Mouse (Mus musculus) liver, embryonic 15.5 days (tissue): ENCODE measurements at regions not wholly inside any gene's neighbourhood (a gene's known extent, or its start where the extent isn't known, plus 50 kb on each side); places are given as distances from the start of the nearest gene placed in this dataset.

ENCODE experiments used
- ATAC-seq: fragments of 200-750 bp; cut with Nextera tagmentation; 2 replicates; pipeline ENCODE4 v1.8.0; 2017; ENCODE audit warnings: moderate number of reproducible peaks, mild to moderate bottlenecking, moderate library complexity; ENCODE audit not compliant: insufficient read depth
- H3K27ac ChIP-seq: fragments of 300-500 bp; sonication (generic); replicated peaks from 2 replicates; pipeline ENCODE4 v1.5.1; 2015; ENCODE audit warnings: mild to moderate bottlenecking, inconsistent platforms
- H3K27me3 ChIP-seq: fragments of 300-500 bp; sonication (generic); 2 replicates; pipeline ENCODE4 v1.6.1; 2015; ENCODE audit warnings: mild to moderate bottlenecking, inconsistent platforms
- H3K36me3 ChIP-seq: fragments of 300-500 bp; sonication (generic); replicated peaks from 2 replicates; pipeline ENCODE4 v1.6.1; 2015; ENCODE audit warnings: moderate library complexity, mild to moderate bottlenecking, inconsistent platforms
- H3K4me1 ChIP-seq: fragments of 300-500 bp; sonication (generic); replicated peaks from 2 replicates; pipeline ENCODE4 v1.6.1; 2015; ENCODE audit warnings: inconsistent platforms
- H3K4me2 ChIP-seq: fragments of 300-500 bp; sonication (generic); 2 replicates; pipeline ENCODE4 v1.6.1; 2015; ENCODE audit warnings: moderate library complexity, mild to moderate bottlenecking, inconsistent platforms
- H3K4me3 ChIP-seq: fragments of 300-500 bp; sonication (generic); replicated peaks from 2 replicates; pipeline ENCODE4 v1.5.1; 2015; ENCODE audit warnings: mild to moderate bottlenecking, inconsistent platforms
- H3K9ac ChIP-seq: fragments of 300-500 bp; sonication (generic); 2 replicates; pipeline ENCODE4 v1.6.1; 2015; ENCODE audit warnings: moderate library complexity, mild to moderate bottlenecking, inconsistent platforms
- H3K9me3 ChIP-seq: fragments of 300-500 bp; sonication (generic); replicated peaks from 2 replicates; pipeline ENCODE4 v1.6.1; 2016; ENCODE audit warnings: inconsistent platforms
- WGBS: fragments of 180-500 bp; shearing (Covaris S2); methylation state at CpG from one replicate; pipeline ENCODE4 v1.1.7; 2015; ENCODE audit warnings: mixed read lengths; ENCODE audit not compliant: insufficient replicate concordance; 5-methylcytosine and 5-hydroxymethylcytosine counted together

DNA sequence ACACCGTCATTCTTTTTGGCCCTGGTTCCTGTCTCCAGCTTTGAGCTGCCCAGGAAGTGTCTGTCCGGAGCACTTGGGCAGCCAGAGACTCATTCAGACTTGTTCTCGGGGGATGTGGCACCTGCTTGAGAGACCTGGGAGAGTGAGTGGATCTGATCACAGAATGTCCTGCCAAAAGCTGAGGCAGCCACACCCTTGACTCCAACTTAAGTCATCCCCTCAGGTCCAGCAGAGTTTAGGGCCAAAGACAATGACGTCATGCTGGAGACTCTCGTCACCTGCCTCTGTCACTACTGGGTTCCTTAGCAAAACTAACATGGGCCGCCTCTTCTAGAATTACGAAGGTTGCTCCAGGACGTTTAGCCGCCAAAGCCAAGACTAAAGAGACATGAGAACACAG lies 231.5 kb downstream of the Maf start:
- no peak for ATAC-seq
- Histone ChIP-seq H3K4me1 (no peaks in the 10 kb centered on the region), H3K4me2 (no peak overlapping the region), H3K4me3 (no peak overlapping the region), H3K36me3 (no peaks in the 10 kb centered on the region), H3K27me3 (peaks cover 3% of the 10 kb centered on the region), H3K27ac (no peak overlapping the region), H3K9ac (no peak overlapping the region), H3K9me3 (no peaks in the 10 kb centered on the region)
- 71% methylated on average over 9 of the region's 9 CpGs for WGBS

DNA sequence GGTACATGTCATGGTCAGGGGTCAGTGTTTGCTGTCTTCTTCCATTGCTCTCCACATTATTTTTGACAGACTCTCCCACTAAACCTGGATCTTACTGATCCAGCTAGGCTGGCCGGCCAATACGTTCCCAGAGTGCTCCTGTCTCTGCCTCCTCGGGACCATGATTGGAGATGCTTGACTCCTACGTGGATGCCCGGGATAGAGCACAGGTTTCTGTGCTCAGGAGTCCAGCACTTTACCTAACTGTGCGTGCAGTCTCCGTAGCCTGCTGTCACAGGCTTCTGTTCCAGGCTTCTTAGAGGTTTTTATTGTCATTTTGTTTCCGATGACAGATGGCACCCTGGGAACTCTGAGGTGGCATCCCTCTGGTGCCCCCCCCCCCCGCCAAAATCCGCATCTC lies 232.4 kb downstream of the Maf start:
- ATAC-seq = no peak
- Histone ChIP-seq H3K9me3 (no peaks in the 10 kb centered on the region), H3K9ac (no peak overlapping the region), H3K27me3 (peaks cover 3% of the 10 kb centered on the region), H3K4me1 (no peaks in the 10 kb centered on the region), H3K36me3 (no peaks in the 10 kb centered on the region), H3K4me2 (no peak overlapping the region), H3K4me3 (no peak overlapping the region), H3K27ac (no peak overlapping the region)
- WGBS = 70% methylated on average over 10 of the region's 10 CpGs

DNA sequence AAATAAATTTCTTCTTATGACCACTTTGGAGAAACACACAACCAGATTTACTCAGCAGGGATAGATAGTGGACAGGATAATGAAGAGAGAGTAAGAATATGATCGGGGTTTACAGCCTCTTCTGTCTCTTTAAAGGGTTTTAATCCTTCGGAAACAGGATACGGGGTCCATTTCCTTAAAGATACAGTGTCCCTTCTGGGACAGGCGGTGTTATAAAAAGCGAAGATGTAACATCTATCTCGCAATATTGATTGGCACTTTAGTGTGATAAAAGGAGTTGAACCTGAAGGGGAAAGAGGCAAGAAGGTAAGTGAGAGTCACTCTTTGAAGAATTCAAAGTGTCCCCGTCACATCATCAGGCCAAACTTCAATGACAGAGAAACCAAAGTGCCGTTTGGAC lies 233.6 kb downstream of the Maf start:
- H3K36me3 ChIP-seq = no peaks in the 10 kb centered on the region
- no peak overlapping the region for H3K27ac ChIP-seq
- WGBS = 31% methylated on average over 8 of the region's 8 CpGs
- H3K4me3 ChIP-seq = no peak overlapping the region
- no peaks in the 10 kb centered on the region for H3K4me1 ChIP-seq
- no peak overlapping the region for H3K4me2 ChIP-seq
- no peak for ATAC-seq
- H3K9ac ChIP-seq = no peak overlapping the region
- peaks cover 3% of the 10 kb centered on the region for H3K27me3 ChIP-seq
- no peaks in the 10 kb centered on the region for H3K9me3 ChIP-seq

DNA sequence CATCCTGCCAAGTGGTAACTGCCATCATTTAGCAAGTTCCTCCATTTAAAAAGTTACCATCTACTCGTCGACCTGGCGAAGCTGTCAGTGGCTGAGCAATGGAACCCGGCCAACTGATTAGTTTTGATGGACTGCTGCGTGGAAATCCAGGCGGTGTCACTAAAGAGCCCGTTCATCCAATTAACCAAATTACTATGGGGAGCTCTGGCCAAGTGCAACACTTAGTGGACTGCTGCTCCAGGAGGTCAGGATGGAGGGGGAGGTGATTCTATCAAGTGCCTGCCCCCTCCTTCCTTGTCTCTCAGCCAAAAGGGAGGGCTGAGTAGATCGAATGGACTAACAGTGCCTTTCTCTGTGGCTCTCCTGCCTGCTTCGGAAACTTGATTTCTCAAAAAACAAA lies 241.0 kb downstream of the Maf start:
- Histone ChIP-seq H3K9ac (no peak overlapping the region), H3K27me3 (no peaks in the 10 kb centered on the region), H3K4me2 (no peak overlapping the region), H3K9me3 (no peaks in the 10 kb centered on the region), H3K36me3 (no peaks in the 10 kb centered on the region), H3K4me1 (no peaks in the 10 kb centered on the region), H3K27ac (no peak overlapping the region), H3K4me3 (no peak overlapping the region)
- no peak for ATAC-seq
- WGBS = 45% methylated on average over 9 of the region's 9 CpGs

DNA sequence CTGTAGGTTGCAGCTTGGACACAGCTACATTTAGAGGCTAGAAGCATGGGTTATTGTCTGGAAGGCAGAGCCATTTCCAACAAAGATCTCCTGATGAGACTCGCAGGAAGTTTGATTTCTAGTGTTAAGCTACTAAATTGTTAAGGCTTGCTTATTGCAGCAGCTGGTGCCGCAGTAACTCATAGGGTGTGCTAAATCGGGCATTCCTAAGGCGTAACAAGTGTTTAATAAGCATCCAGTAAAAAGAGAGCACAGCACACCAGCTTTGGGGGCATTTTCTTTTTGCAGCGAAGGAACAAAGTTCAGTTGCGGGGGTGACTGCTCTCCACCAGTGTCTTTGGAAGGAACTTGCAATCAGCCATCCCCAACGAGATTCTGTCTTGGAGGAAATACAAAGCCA lies 241.5 kb downstream of the Maf start:
- Histone ChIP-seq H3K27ac (no peak overlapping the region), H3K4me2 (no peak overlapping the region), H3K27me3 (no peaks in the 10 kb centered on the region), H3K4me1 (no peaks in the 10 kb centered on the region), H3K9ac (no peak overlapping the region), H3K36me3 (no peaks in the 10 kb centered on the region), H3K9me3 (no peaks in the 10 kb centered on the region), H3K4me3 (no peak overlapping the region)
- 58% methylated on average over 7 of the region's 7 CpGs for WGBS
- no peak for ATAC-seq

DNA sequence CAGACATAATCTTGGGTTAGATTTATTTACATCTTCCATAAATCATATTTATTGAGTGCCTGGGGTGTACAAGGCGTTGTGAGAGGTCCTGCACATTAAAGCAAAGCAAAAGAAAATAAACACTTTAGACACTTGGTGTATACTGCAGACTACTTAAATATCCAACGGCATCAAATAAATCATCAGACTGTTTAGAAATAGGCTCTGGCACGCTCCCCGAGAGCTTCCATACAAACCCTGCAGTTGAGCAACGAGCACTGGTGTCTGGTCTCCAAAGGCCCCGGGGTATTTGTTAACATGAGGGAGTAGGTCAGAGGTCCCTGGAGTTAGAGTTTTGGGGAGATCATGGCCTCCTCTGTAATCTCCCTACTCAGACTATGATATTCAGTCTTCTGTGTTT lies 244.9 kb downstream of the Maf start:
- no peak overlapping the region for H3K9ac ChIP-seq
- H3K27ac ChIP-seq = no peak overlapping the region
- H3K36me3 ChIP-seq = no peaks in the 10 kb centered on the region
- no peaks in the 10 kb centered on the region for H3K9me3 ChIP-seq
- 65% methylated on average over 6 of the region's 6 CpGs for WGBS
- H3K4me3 ChIP-seq = no peak overlapping the region
- no peak for ATAC-seq
- no peaks in the 10 kb centered on the region for H3K27me3 ChIP-seq
- H3K4me1 ChIP-seq = no peaks in the 10 kb centered on the region
- no peak overlapping the region for H3K4me2 ChIP-seq

DNA sequence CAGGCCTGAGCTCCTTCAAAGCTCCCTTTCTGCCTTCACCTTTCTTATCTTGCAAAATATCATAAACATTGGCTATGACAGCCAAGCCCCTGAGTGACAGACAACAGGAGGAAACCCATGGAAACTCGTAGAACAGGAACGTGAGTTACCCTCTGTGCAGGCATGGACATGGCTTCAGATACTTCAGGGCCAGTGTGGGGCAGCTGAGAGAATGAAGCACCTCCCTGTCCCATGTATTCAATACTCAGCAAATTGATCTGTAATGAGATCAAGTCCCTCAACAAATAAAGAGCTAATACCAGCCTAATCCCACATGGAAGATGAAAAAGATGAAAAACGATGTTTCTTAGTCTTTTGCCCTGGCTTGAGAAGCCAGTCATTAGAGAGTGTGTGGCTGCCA lies 249.5 kb downstream of the Maf start:
- Histone ChIP-seq H3K4me3 (no peak overlapping the region), H3K9me3 (no peaks in the 10 kb centered on the region), H3K36me3 (no peaks in the 10 kb centered on the region), H3K27me3 (no peaks in the 10 kb centered on the region), H3K4me2 (no peak overlapping the region), H3K27ac (no peak overlapping the region), H3K4me1 (no peaks in the 10 kb centered on the region), H3K9ac (no peak overlapping the region)
- 48% methylated on average over 3 of the region's 3 CpGs for WGBS
- no peak for ATAC-seq

DNA sequence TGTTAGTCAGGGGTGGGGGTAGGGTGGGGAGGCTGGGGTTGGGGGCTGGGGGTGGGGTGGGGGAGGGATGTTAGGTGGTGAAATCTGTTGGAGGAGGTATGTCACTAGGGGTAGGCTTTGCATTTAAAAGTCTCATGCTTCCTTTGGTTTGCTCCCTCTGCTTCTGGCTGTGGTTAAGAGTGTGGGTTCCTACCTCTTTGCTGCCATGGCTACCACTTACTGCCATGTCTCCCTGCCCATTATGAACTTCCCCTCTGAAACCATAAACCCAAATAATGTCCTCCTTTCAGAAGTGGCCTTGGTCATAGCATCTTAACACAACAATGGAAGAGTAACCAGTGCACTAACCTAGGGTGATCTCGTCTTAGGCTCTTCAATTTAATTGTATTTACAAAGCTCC lies 256.8 kb downstream of the Maf start:
- Histone ChIP-seq H3K4me2 (no peak overlapping the region), H3K27ac (no peak overlapping the region), H3K27me3 (no peaks in the 10 kb centered on the region), H3K4me1 (no peaks in the 10 kb centered on the region), H3K36me3 (no peaks in the 10 kb centered on the region), H3K9me3 (no peaks in the 10 kb centered on the region), H3K4me3 (no peak overlapping the region), H3K9ac (no peak overlapping the region)
- ATAC-seq = no peak
- WGBS = 55% methylated on average over 1 of the region's 1 CpGs

DNA sequence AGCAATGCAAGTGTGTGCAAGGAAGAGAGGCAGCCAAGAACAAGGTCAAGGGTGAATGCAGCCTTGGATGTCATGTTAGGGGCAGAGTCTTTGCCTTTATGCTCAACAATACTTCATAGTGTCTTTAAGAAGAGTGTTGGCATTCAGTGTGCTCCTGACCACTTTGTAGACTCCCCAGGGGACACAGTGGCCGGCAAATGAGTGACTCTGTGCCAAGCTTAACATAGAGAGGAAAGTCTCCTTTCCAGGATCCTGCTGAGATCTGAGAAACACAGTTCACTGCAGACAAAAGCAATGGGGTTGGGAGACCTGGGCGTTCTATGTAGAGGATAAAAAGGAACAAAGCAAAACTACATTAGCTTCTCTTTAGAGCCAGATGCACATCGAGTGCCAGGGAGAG lies 259.2 kb downstream of the Maf start:
- WGBS = 60% methylated on average over 3 of the region's 3 CpGs
- no peak overlapping the region for H3K4me3 ChIP-seq
- no peaks in the 10 kb centered on the region for H3K27me3 ChIP-seq
- H3K4me1 ChIP-seq = no peaks in the 10 kb centered on the region
- H3K27ac ChIP-seq = no peak overlapping the region
- no peak overlapping the region for H3K9ac ChIP-seq
- H3K4me2 ChIP-seq = no peak overlapping the region
- no peaks in the 10 kb centered on the region for H3K9me3 ChIP-seq
- H3K36me3 ChIP-seq = no peaks in the 10 kb centered on the region
- ATAC-seq = no peak

DNA sequence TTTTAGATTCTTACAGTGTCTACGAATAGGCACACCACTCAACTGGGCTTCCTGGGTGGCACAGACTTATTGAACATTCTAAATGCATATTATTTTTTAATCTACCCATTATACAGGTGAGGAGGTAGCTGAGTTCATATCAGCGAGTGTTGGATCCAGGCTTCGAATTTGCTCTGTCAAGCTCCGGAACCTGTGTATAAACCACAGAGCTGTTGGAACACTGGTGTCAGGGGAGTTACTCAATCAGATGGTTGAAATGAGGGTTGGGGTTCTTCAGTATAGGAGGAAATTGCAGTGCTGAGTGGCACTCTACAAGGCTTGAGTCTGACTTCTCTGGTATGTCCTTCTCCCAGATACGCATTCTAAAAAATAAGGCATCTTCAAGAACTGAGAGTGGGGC lies 263.1 kb downstream of the Maf start:
- H3K4me3 ChIP-seq = no peak overlapping the region
- no peaks in the 10 kb centered on the region for H3K4me1 ChIP-seq
- H3K36me3 ChIP-seq = no peaks in the 10 kb centered on the region
- H3K27ac ChIP-seq = no peak overlapping the region
- no peak overlapping the region for H3K4me2 ChIP-seq
- ATAC-seq = no peak
- no peak overlapping the region for H3K9ac ChIP-seq
- 59% methylated on average over 5 of the region's 5 CpGs for WGBS
- no peaks in the 10 kb centered on the region for H3K9me3 ChIP-seq
- no peaks in the 10 kb centered on the region for H3K27me3 ChIP-seq

DNA sequence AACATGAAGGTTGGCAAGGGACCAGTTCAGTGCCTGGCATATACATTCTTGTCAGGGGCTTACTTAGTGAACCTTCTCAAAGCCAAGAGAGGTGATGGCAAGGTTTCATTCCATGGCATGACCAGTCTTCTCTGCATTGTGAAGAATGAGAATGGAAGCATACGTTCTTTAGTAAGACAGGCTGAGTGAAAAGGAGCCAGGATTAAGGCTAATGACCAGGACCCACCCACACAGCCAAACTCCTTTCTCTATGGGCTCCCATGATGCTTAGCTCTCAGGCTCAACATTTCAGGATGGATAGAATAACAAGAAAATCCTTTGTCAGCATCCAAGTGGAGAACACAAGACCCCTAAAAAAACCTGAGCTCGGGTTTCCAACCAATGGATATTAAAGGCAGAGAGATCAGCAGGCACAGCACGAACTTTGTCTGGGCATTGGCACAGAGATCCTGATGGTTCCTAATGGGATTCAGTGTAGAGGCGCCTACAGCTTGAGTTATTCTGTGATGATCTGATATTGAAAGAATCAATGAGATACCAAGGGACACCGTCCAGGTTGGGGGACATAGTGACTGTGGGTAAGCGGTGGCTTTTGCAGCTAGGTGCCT lies 265.5 kb downstream of the Maf start:
- no peak overlapping the region for H3K9ac ChIP-seq
- no peaks in the 10 kb centered on the region for H3K4me1 ChIP-seq
- H3K27me3 ChIP-seq = no peaks in the 10 kb centered on the region
- no peak for ATAC-seq
- H3K4me3 ChIP-seq = no peak overlapping the region
- H3K27ac ChIP-seq = no peak overlapping the region
- no peaks in the 10 kb centered on the region for H3K36me3 ChIP-seq
- no peaks in the 10 kb centered on the region for H3K9me3 ChIP-seq
- H3K4me2 ChIP-seq = no peak overlapping the region
- 71% methylated on average over 6 of the region's 6 CpGs for WGBS

DNA sequence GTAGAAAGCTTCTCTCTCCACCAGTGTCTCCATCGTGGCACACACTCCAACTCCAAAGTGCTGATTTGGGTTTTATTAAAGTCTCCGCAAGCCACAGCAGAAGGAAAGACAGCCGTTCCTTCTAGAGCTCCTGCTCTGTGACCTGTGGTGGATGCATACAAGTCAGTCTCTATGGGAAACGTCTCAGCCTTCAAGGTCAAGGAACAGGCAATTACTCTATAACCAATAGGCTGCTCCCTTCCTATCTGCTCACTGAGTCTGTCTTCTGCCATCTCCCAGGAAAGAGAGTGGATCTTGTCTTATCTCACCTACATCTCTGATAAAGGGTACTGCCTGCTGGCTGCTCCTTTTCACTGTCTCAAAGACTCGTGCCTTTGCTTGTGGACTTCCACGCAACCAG lies 266.3 kb downstream of the Maf start:
- no peak overlapping the region for H3K4me3 ChIP-seq
- ATAC-seq = no peak
- no peak overlapping the region for H3K4me2 ChIP-seq
- WGBS = 52% methylated on average over 6 of the region's 6 CpGs
- no peak overlapping the region for H3K27ac ChIP-seq
- H3K9ac ChIP-seq = no peak overlapping the region
- no peaks in the 10 kb centered on the region for H3K4me1 ChIP-seq
- no peaks in the 10 kb centered on the region for H3K36me3 ChIP-seq
- H3K27me3 ChIP-seq = no peaks in the 10 kb centered on the region
- no peaks in the 10 kb centered on the region for H3K9me3 ChIP-seq
